Mouse (Mus musculus) neural tube, embryonic 13.5 days (tissue): ENCODE data around the gene Sorl1. TPM values are rescaled to one million over a fixed set of nuclear protein-coding genes. Genes with fewer than 3 reads are reported as not detected.

Experiments used
- ATAC-seq: fragments of 200-750 bp; cut with Nextera tagmentation; 2 replicates; pipeline ENCODE4 v1.8.0; 2017; ENCODE audit warnings: low read depth, mild to moderate bottlenecking, moderate TSS enrichment, moderate library complexity
- H3K27ac ChIP-seq: fragments of 300-500 bp; sonication (generic); replicated peaks from 2 replicates; pipeline ENCODE4 v1.5.1; 2015; ENCODE audit warnings: moderate library complexity, mild to moderate bottlenecking, inconsistent platforms
- H3K27me3 ChIP-seq: fragments of 300-500 bp; sonication (generic); 2 replicates; pipeline ENCODE4 v1.6.1; 2015; ENCODE audit warnings: mild to moderate bottlenecking, inconsistent platforms
- H3K36me3 ChIP-seq: fragments of 300-500 bp; sonication (generic); 2 replicates; pipeline ENCODE4 v1.6.1; 2015; ENCODE audit warnings: mild to moderate bottlenecking, inconsistent platforms
- H3K4me1 ChIP-seq: fragments of 300-500 bp; sonication (generic); replicated peaks from 2 replicates; pipeline ENCODE4 v1.6.1; 2015; ENCODE audit warnings: inconsistent platforms
- H3K4me2 ChIP-seq: fragments of 300-500 bp; sonication (generic); 2 replicates; pipeline ENCODE4 v1.6.1; 2015; ENCODE audit warnings: inconsistent platforms, mild to moderate bottlenecking, moderate library complexity
- H3K4me3 ChIP-seq: fragments of 300-500 bp; sonication (generic); 2 replicates; pipeline ENCODE4 v1.5.1; 2015; ENCODE audit warnings: mild to moderate bottlenecking, inconsistent platforms
- H3K9ac ChIP-seq: fragments of 300-500 bp; sonication (generic); 2 replicates; pipeline ENCODE4 v1.6.1; 2015; ENCODE audit warnings: moderate library complexity, mild to moderate bottlenecking, inconsistent platforms
- H3K9me3 ChIP-seq: fragments of 300-500 bp; sonication (generic); 2 replicates; pipeline ENCODE4 v1.6.1; 2016; ENCODE audit warnings: inconsistent platforms
- WGBS: fragments of 180-500 bp; shearing (Covaris S2); methylation state at CpG from one replicate; pipeline ENCODE4 v1.1.7; 2015; 5-methylcytosine and 5-hydroxymethylcytosine counted together
- polyA plus RNA-seq: library from polyadenylated mRNA; unstranded; fragments of >200 nt; fragmentation: Nextera tagmentation; extraction: Ambion mirVana; gene quantifications from 2 replicates; pipeline ENCODE4 v1.2.1, GENCODE M21; 2015

Sorl1 gene
- polyA plus RNA-seq, 1 experiment from 2014 or later, result 12.7 TPM

- Histone ChIP-seq H3K4me2 (no peak overlapping the region), H3K36me3 (peaks cover 57% of the 10 kb centered on the region), H3K27ac (no peak overlapping the region), H3K9ac (no peak overlapping the region), H3K9me3 (0 out of 2 replicates have a peak, but pooled peaks cover 4% of the 10 kb centered on the region), H3K4me3 (no peak overlapping the region), H3K4me1 (peaks cover 10% of the 10 kb centered on the region), H3K27me3 (peaks cover 8% of the 10 kb centered on the region; the same call in 1 of the 2 replicates)
- ATAC-seq, result no peak
- 50% methylated on average over 7 of the region's 7 CpGs for WGBS
Observed at GRCm38 (mm10) chr9:42019308-42020031, 104.6 kb downstream of the Sorl1 start.

- no peak for ATAC-seq
- 97% methylated on average over 5 of the region's 5 CpGs for WGBS
- no peak overlapping the region for H3K9ac ChIP-seq
- no peaks in the 10 kb centered on the region for H3K9me3 ChIP-seq
- H3K4me3 ChIP-seq, result no peak overlapping the region
- peaks cover 20% of the 10 kb centered on the region; the same call in 1 of the 2 replicates for H3K36me3 ChIP-seq
- H3K4me1 ChIP-seq, result no peaks in the 10 kb centered on the region
- no peak overlapping the region for H3K27ac ChIP-seq
- H3K4me2 ChIP-seq, result no peak overlapping the region
- H3K27me3 ChIP-seq, result no peaks in the 10 kb centered on the region
Observed at GRCm38 (mm10) chr9:42008501-42008900, 115.6 kb downstream of the Sorl1 start.

GRCm38 (mm10) chr9:42005101-42005500 is 119.0 kb downstream of the Sorl1 start:
- H3K4me3 ChIP-seq, result no peak overlapping the region
- ATAC-seq, result no peak
- H3K27me3 ChIP-seq, result no peaks in the 10 kb centered on the region
- no peak overlapping the region for H3K9ac ChIP-seq
- no peak overlapping the region for H3K4me2 ChIP-seq
- peaks cover 33% of the 10 kb centered on the region for H3K36me3 ChIP-seq
- peaks cover 4% of the 10 kb centered on the region for H3K4me1 ChIP-seq
- no peaks in the 10 kb centered on the region for H3K9me3 ChIP-seq
- H3K27ac ChIP-seq, result no peak overlapping the region
- WGBS, result 69% methylated on average over 8 of the region's 8 CpGs

- no peak for ATAC-seq
- WGBS, result 88% methylated on average over 4 of the region's 4 CpGs
- Histone ChIP-seq H3K27ac (no peak overlapping the region), H3K9ac (no peak overlapping the region), H3K9me3 (no peaks in the 10 kb centered on the region), H3K27me3 (no peaks in the 10 kb centered on the region), H3K4me1 (peaks cover 7% of the 10 kb centered on the region), H3K36me3 (peaks cover 33% of the 10 kb centered on the region), H3K4me3 (no peak overlapping the region), H3K4me2 (no peak overlapping the region)
Observed at GRCm38 (mm10) chr9:42004140-42004539, 120.0 kb downstream of the Sorl1 start.

- H3K4me2 ChIP-seq, result no peak overlapping the region
- H3K27me3 ChIP-seq, result no peaks in the 10 kb centered on the region
- 70% methylated on average over 12 of the region's 12 CpGs for WGBS
- H3K4me1 ChIP-seq, result peaks cover 7% of the 10 kb centered on the region
- peak; percentile 67 for ATAC-seq
- peaks cover 34% of the 10 kb centered on the region for H3K36me3 ChIP-seq
- H3K27ac ChIP-seq, result no peak overlapping the region; the same call in 1 of the 2 replicates
- no peak overlapping the region for H3K9ac ChIP-seq
- H3K9me3 ChIP-seq, result no peaks in the 10 kb centered on the region
- H3K4me3 ChIP-seq, result no peak overlapping the region
Observed at GRCm38 (mm10) chr9:41999498-42000473, 124.3 kb downstream of the Sorl1 start.

- H3K4me2 ChIP-seq, result no peak overlapping the region
- ATAC-seq, result no peak
- no peak overlapping the region for H3K27ac ChIP-seq
- peaks cover 5% of the 10 kb centered on the region for H3K4me1 ChIP-seq
- 91% methylated on average over 9 of the region's 9 CpGs for WGBS
- no peak overlapping the region for H3K4me3 ChIP-seq
- H3K9ac ChIP-seq, result no peak overlapping the region
- no peaks in the 10 kb centered on the region for H3K27me3 ChIP-seq
- H3K9me3 ChIP-seq, result no peaks in the 10 kb centered on the region
- H3K36me3 ChIP-seq, result peaks cover 33% of the 10 kb centered on the region
Observed at GRCm38 (mm10) chr9:41995278-41995677, 128.8 kb downstream of the Sorl1 start.

GRCm38 (mm10) chr9:41993821-41994220 is 130.3 kb downstream of the Sorl1 start:
- H3K27ac ChIP-seq, result no peak overlapping the region
- H3K4me3 ChIP-seq, result no peak overlapping the region
- no peaks in the 10 kb centered on the region for H3K4me1 ChIP-seq
- H3K36me3 ChIP-seq, result peaks cover 41% of the 10 kb centered on the region
- H3K27me3 ChIP-seq, result no peaks in the 10 kb centered on the region
- no peak for ATAC-seq
- no peak overlapping the region for H3K9ac ChIP-seq
- 85% methylated on average over 5 of the region's 5 CpGs for WGBS
- no peak overlapping the region for H3K4me2 ChIP-seq
- H3K9me3 ChIP-seq, result no peaks in the 10 kb centered on the region

GRCm38 (mm10) chr9:41992841-41993240 is 131.3 kb downstream of the Sorl1 start:
- ATAC-seq, result no peak
- H3K4me3 ChIP-seq, result no peak overlapping the region
- no peak overlapping the region for H3K9ac ChIP-seq
- no peak overlapping the region for H3K4me2 ChIP-seq
- no peaks in the 10 kb centered on the region for H3K27me3 ChIP-seq
- H3K36me3 ChIP-seq, result peaks cover 51% of the 10 kb centered on the region
- H3K4me1 ChIP-seq, result no peaks in the 10 kb centered on the region
- H3K27ac ChIP-seq, result no peak overlapping the region
- H3K9me3 ChIP-seq, result no peaks in the 10 kb centered on the region
- WGBS, result 95% methylated on average over 5 of the region's 5 CpGs

GRCm38 (mm10) chr9:41985636-41986035 is 138.5 kb downstream of the Sorl1 start:
- no peaks in the 10 kb centered on the region for H3K9me3 ChIP-seq
- peaks cover 78% of the 10 kb centered on the region for H3K36me3 ChIP-seq
- WGBS, result 32% methylated on average over 5 of the region's 5 CpGs
- no peak overlapping the region for H3K9ac ChIP-seq
- no peak overlapping the region for H3K27ac ChIP-seq
- no peaks in the 10 kb centered on the region for H3K27me3 ChIP-seq
- H3K4me2 ChIP-seq, result no peak overlapping the region
- peaks cover 7% of the 10 kb centered on the region for H3K4me1 ChIP-seq
- no peak overlapping the region for H3K4me3 ChIP-seq
- no peak for ATAC-seq

- no peak overlapping the region for H3K9ac ChIP-seq
- no peaks in the 10 kb centered on the region for H3K9me3 ChIP-seq
- no peaks in the 10 kb centered on the region for H3K27me3 ChIP-seq
- 55% methylated on average over 9 of the region's 9 CpGs for WGBS
- no peak overlapping the region for H3K27ac ChIP-seq
- H3K36me3 ChIP-seq, result peaks cover 78% of the 10 kb centered on the region
- no peak for ATAC-seq
- no peak overlapping the region for H3K4me2 ChIP-seq
- H3K4me3 ChIP-seq, result no peak overlapping the region
- H3K4me1 ChIP-seq, result peaks cover 7% of the 10 kb centered on the region
Observed at GRCm38 (mm10) chr9:41985052-41985451, 139.0 kb downstream of the Sorl1 start.

GRCm38 (mm10) chr9:41984306-41984705 is 139.8 kb downstream of the Sorl1 start:
- no peak overlapping the region for H3K9ac ChIP-seq
- no peak for ATAC-seq
- WGBS, result 96% methylated on average over 11 of the region's 11 CpGs
- H3K4me1 ChIP-seq, result peaks cover 7% of the 10 kb centered on the region
- peaks cover 80% of the 10 kb centered on the region for H3K36me3 ChIP-seq
- no peak overlapping the region for H3K4me3 ChIP-seq
- no peaks in the 10 kb centered on the region for H3K9me3 ChIP-seq
- H3K27ac ChIP-seq, result no peak overlapping the region
- no peak overlapping the region for H3K4me2 ChIP-seq
- H3K27me3 ChIP-seq, result no peaks in the 10 kb centered on the region

GRCm38 (mm10) chr9:41983286-41983685 is 140.8 kb downstream of the Sorl1 start:
- no peaks in the 10 kb centered on the region for H3K27me3 ChIP-seq
- H3K9ac ChIP-seq, result no peak overlapping the region
- peaks cover 7% of the 10 kb centered on the region for H3K4me1 ChIP-seq
- no peak overlapping the region for H3K4me2 ChIP-seq
- 93% methylated on average over 3 of the region's 3 CpGs for WGBS
- no peak for ATAC-seq
- no peak overlapping the region for H3K4me3 ChIP-seq
- H3K9me3 ChIP-seq, result no peaks in the 10 kb centered on the region
- peaks cover 80% of the 10 kb centered on the region for H3K36me3 ChIP-seq
- H3K27ac ChIP-seq, result no peak overlapping the region
